Mouse (Mus musculus): ENCODE results near the gene Gm20388. TPM values are rescaled to one million over a fixed set of nuclear protein-coding genes. Genes with fewer than 3 reads are reported as not detected.
"Not testable (repeated sequence)": the region's sequence is repeated elsewhere in the genome, so short reads cannot be mapped to it uniquely, and the experiment has no call there.

The Gm20388 gene
- total RNA-seq, 1 experiment from 2014 or later: 10.0 TPM

DNA sequence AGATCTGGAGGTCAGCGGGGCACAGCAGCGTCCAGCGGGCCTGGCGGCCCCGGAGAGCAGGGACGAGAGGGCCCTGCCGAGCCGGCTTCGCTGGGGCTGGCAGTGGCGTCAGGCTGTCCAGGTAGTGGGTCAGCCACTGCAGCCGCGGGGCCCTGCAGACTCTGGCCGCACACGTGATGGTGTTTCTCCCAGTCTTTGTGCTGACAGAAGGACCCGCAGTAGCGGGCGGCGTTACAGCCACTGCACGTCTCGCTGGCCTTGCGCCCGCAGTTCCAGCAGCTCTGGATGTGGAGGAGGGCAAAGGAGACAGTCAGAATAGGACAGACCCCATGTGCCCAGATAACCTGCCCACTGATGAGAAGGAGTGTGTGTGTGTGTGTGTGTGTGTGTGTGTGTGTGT is 2720.1 kb downstream of the Gm20388 start:
- no peak for ATAC-seq (replicated peaks; ENCODE audit: insufficient number of reproducible peaks, low FRiP score, low TSS enrichment, poor library complexity, severe bottlenecking)

DNA sequence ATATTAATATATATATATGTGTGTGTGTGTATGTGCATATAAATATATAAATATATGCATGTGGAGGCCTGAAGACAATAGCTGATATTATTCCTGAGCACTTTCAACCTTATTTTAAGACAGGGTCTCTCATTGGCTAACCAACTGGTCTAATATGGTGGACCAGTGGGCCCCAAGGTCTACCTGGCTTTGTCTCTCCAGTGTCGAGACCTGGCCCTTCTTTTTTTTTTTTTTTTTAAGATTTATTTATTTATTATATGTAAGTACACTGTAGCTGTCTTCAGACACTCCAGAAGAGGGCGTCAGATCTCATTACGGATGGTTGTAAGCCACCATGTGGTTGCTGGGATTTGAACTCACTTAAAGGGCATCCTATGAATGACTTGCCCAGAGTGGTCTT is 2721.5 kb downstream of the Gm20388 start:
- not testable (repeated sequence) for ATAC-seq (replicated peaks; ENCODE audit: insufficient number of reproducible peaks, low FRiP score, low TSS enrichment, poor library complexity, severe bottlenecking)

- ATAC-seq (replicated peaks; ENCODE audit: insufficient number of reproducible peaks, low FRiP score, low TSS enrichment, poor library complexity, severe bottlenecking): no peak
Observed at GRCm38 (mm10) chr8:122633205-122633604, 2722.6 kb downstream of the Gm20388 start.

DNA sequence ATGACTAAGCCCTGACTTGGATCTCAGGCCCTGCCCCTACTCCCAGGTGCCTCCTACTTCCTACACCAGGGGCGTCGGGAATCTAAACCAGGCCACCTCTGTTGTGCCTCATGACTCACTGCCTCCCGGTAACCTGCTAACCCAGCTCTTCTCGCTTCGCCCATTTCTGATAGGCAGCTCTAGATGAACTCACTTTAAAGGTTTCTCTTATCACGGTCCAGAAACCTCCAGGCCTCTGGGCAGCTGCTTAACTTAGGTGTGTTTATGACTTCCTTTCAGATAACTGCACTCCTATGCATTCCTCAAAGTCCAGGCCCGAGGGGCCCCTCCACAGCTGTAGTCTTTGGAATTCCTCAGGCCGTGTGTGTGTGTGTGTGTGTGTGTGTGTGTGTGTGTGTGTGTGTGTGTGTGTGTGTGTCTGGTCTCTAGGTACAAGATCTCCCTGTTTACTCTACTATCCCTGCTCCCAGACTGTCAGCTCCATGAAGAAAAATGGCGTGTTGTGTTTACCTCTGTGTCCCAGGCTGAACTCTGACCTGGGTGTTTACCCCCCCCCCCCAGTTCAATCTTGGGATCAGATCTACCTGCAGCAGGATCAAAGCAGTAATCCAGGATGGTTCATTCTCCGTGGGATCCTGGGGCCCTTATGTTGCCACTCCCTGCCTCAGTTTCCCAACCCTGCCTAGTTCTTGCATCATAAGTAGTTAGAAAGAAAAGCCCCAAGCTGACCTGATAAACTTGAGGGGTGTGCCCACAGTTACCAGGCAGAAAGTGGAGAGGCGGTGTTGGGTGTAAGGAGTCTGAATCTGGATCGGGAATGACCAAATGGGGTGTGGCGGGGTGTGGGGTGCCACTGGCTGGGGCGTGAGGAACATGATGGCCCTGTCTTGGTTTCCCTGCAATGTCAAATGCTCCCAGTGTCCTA is 2725.5 kb downstream of the Gm20388 start:
- no peak for ATAC-seq (replicated peaks; ENCODE audit: insufficient number of reproducible peaks, low FRiP score, low TSS enrichment, poor library complexity, severe bottlenecking)

GRCm38 (mm10) chr8:122636803-122637175 is 2726.1 kb downstream of the Gm20388 start:
- no peak for ATAC-seq (replicated peaks; ENCODE audit: insufficient number of reproducible peaks, low FRiP score, low TSS enrichment, poor library complexity, severe bottlenecking)

GRCm38 (mm10) chr8:122637230-122637629 is 2726.6 kb downstream of the Gm20388 start:
- ATAC-seq (replicated peaks; ENCODE audit: insufficient number of reproducible peaks, low FRiP score, low TSS enrichment, poor library complexity, severe bottlenecking): no peak

- ATAC-seq (replicated peaks; ENCODE audit: insufficient number of reproducible peaks, low FRiP score, low TSS enrichment, poor library complexity, severe bottlenecking): no peak
Observed at GRCm38 (mm10) chr8:122638601-122639000, 2728.0 kb downstream of the Gm20388 start.

- ATAC-seq (replicated peaks; ENCODE audit: insufficient number of reproducible peaks, low FRiP score, low TSS enrichment, poor library complexity, severe bottlenecking): no peak
Observed at GRCm38 (mm10) chr8:122639521-122640248, 2729.0 kb downstream of the Gm20388 start.

- ATAC-seq (replicated peaks; ENCODE audit: insufficient number of reproducible peaks, low FRiP score, low TSS enrichment, poor library complexity, severe bottlenecking): no peak
Observed at GRCm38 (mm10) chr8:122640825-122641224, 2730.2 kb downstream of the Gm20388 start.

- no peak for ATAC-seq (replicated peaks; ENCODE audit: insufficient number of reproducible peaks, low FRiP score, low TSS enrichment, poor library complexity, severe bottlenecking)
Observed at GRCm38 (mm10) chr8:122641406-122641805, 2730.8 kb downstream of the Gm20388 start.

GRCm38 (mm10) chr8:122642071-122642470 is 2731.4 kb downstream of the Gm20388 start:
- no peak for ATAC-seq (replicated peaks; ENCODE audit: insufficient number of reproducible peaks, low FRiP score, low TSS enrichment, poor library complexity, severe bottlenecking)

DNA sequence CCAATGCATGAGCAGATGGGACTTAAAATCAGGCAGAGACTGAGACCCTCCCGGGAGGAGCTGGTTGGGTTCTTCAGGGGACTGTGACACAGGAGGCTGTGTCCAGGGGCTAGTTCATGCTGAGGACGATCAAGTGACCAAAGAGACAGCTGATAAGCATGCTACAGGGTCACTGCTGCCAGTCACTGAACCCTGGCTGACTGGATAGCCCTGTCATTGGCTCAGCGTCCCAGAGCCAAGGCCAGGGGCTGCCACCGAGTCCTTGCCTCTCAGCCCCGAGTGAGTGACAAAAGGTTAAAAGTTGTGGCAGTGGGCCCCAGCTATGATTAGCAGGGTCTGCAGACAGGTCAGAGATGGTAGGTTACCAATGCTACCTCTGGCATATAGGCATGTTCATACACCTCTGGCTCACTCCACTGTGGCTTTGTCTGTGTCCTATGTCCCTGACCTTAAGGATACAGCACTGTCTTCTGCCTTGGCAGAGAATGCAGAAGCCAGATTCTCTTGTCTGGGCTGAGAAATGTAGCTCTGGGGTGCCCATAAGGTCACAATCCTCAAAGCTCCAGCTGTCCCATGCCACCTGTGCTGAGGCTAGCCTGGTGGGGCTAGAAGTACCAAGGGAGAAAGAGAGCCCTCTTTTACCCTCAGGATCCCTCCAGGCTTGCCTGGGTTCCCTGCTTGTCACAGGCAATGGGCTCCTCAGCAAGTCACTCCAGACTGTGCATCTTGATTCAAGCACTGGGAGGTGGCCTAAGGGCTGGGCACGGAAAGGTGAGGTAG is 2733.7 kb downstream of the Gm20388 start:
- ATAC-seq (replicated peaks; ENCODE audit: insufficient number of reproducible peaks, low FRiP score, low TSS enrichment, poor library complexity, severe bottlenecking): no peak

- ATAC-seq (replicated peaks; ENCODE audit: insufficient number of reproducible peaks, low FRiP score, low TSS enrichment, poor library complexity, severe bottlenecking): no peak
Observed at GRCm38 (mm10) chr8:122646337-122646736, 2735.7 kb downstream of the Gm20388 start.

DNA sequence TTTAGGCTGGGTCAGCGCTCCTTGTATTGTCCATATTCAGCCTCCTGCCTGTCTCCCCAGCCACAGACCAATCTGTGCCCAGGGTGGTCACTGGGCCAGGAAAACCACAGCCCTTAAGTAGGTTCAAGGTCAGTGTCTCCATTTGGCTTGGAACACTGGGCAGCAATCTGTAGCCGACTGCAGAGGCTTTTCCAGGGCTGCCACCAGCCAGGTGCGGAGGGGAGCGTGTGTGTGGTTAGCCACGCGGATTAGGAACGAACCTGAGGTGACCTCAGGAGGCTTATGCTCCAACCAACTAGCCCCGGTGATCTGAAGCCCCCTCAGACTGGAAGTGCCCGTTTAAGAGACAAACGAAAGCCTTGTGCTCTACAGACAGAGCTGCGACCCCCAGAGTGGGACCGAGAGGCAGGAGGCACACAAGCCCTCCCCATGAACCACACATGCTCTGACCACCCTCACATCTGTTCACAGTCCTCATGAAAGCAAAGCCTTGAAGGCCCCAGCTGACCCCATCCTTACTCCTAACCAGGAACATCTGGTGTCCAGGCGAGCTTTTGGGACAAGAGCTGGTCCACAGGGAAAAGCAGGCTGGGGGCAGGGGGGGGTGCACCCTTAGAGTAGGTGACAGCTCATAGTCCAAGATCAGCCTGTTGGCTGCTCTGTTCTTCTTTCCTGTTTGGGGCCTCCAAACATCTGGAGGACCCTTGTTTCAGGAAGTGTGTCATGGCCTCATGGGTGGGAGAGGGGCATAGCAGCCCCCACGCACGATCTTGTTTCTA is 2737.7 kb downstream of the Gm20388 start:
- no peak for ATAC-seq (replicated peaks; ENCODE audit: insufficient number of reproducible peaks, low FRiP score, low TSS enrichment, poor library complexity, severe bottlenecking)

DNA sequence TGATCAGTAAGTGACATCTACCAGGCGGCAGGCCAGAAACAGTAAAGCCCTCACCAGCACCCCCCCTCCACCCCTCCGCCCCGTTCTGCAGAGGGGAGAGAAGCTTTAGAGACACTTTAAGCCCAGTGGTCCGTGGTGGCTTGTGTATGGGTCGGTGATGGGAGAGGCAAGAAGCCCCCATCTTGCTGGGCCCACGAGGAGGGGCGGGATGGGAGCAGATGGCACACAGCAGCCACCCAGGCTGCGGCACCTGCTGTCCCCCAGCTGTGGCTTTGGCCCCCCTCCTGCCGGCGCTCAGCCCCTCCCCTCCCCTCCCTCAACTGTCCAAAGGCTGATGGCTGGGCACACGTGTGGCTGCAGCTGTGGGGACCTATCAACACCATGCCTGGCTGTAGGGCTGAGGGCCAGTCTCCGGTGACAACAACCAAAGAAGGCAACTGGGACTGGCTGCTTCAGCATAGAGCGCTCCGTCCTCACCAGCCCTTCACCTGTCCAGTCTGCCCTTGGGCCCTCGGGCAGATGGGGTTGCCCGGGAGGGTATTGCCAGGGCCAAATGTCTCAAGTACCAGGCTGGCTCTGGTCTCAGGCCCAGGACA is 2740.8 kb downstream of the Gm20388 start:
- ATAC-seq (replicated peaks; ENCODE audit: insufficient number of reproducible peaks, low FRiP score, low TSS enrichment, poor library complexity, severe bottlenecking): no peak

DNA sequence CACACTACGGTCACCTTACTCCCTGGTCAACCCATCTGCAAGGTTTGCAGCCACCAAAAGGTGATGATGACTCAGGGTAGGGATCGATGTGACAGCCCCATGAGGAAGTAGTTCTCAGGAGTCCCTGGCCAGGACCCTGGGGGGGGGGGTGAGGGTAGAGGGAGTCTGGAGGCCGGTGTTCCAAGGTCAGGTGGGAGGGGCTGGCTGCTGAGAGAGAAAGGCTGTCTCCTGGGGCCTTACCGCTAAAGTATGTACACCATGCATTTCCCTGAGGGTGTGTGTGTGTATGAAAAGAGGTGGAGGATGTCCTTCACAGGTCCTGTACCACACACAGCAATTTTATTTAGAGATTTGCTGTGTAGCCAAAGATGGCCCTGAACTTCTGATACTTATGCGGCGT is 2742.0 kb downstream of the Gm20388 start:
- ATAC-seq (replicated peaks; ENCODE audit: insufficient number of reproducible peaks, low FRiP score, low TSS enrichment, poor library complexity, severe bottlenecking): no peak

- no peak for ATAC-seq (replicated peaks; ENCODE audit: insufficient number of reproducible peaks, low FRiP score, low TSS enrichment, poor library complexity, severe bottlenecking)
Observed at GRCm38 (mm10) chr8:122654768-122655167, 2744.1 kb downstream of the Gm20388 start.

Data from monocyte, adult 5-6 weeks (primary cell).